Mouse (Mus musculus) layer of hippocampus, postnatal 25 days (tissue): ENCODE data around the gene Cntf. TPM values are rescaled to one million over a fixed set of nuclear protein-coding genes. Genes with fewer than 3 reads are reported as not detected.

Source experiments
- DNase-seq, 2 experiments: peaks; one replicate each; pipeline ENCODE4 v3.0.0; 2022; ENCODE audit warnings: mixed read lengths in 2 of 2, low spot score in 1 of 2; ENCODE audit errors: extremely low spot score in 1 of 2
- total RNA-seq, 2 experiments: library from RNA; stranded (reverse); gene quantifications; 2 replicates each; pipeline ENCODE4 v1.2.3; 2021

The Cntf gene
- 1 to 10 TPM; 2.7 to 3.6 TPM for total RNA-seq

- DNase-seq = no peak
Observed at GRCm38 (mm10) chr19:12765308-12765707, at the start of gene Cntf. Gene Cntf (minus strand): TSS chr19:12765632.

- DNase-seq = no peak
Observed at GRCm38 (mm10) chr19:12813883-12814282, 48.5 kb upstream of the Cntf start.

- no peak for DNase-seq
Observed at GRCm38 (mm10) chr19:12812644-12813364, 47.4 kb upstream of the Cntf start.

- DNase-seq = no peak
Observed at GRCm38 (mm10) chr19:12806214-12806613, 40.8 kb upstream of the Cntf start.

DNA sequence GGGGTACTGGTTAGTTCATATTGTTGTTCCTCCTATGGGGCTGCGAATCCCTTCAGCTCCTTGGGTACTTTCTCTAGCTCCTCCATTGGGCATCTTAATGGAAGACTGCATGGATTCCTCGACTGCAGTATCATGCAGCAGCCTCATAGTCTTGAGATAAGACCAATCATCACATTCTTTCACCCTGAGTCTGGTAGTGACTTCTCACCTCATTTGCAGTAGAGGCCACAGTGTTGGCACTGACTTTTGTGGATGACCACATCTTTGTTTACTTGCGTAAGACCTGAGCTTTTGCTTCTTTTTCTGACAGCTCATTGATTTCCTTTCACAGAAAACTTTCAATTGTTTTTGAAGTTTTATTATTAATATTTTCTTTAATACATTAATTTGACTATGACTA lies 40.3 kb upstream of the Cntf start:
- DNase-seq = no peak

DNA sequence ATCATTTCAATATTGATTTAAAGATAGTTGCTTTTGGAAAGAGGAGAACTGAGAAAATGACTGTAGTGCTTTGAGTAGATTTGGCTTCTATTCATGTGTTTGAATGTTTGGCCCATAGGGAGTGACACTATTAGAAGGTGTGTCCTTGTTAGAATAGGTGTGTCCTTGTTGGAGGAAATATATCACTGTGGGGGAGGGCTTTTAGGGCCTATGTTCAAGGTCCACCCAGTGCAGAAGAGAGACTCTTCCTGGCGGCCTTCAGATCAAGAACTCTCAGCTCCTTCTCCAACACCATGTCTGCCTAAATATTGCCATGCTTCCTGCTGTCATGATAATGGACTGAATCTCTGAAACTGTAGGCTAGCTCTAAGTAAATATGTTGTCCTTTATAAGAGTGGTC lies 38.8 kb upstream of the Cntf start:
- no peak for DNase-seq

GRCm38 (mm10) chr19:12802830-12803229 lies 37.4 kb upstream of the Cntf start:
- DNase-seq = no peak

DNA sequence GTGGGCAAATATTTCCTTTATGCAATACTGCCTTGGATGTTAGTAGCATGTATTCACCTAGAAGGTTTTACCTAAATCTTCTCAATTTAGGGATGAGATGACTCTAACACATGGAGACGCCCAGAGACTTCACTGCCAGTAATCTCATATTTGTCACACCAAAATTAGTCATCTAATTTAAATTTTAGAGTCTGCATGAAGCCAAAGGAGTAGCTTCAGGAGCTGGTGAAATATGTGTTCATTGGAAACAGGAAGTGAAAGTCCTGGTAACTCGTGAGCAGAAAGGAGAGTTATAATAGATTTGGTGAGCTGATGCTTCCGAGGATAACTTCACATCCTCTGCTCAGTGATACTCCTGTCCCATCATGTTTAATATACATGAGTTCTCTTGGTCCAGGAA lies 35.6 kb upstream of the Cntf start:
- DNase-seq = no peak

- DNase-seq = no peak
Observed at GRCm38 (mm10) chr19:12800621-12801020, 35.2 kb upstream of the Cntf start.

DNA sequence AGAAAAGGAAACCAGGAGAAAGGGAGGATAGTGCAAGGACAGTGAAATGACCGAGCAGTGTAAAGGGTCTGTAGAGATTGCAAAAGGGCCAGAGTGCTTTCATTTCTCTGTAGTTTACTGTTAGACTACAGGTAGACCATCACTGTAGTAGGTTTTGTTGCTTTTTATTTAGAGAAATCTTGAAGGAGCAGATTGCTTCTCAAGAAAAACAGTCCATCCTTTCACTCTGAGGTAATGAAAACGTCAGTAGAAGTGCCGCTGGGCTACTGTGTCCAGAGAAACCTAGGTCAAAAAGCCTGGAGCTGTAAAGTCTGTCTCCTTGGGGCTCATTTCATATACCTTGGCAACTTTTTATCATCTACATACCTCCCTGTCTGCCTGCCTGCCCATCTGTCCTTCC lies 33.6 kb upstream of the Cntf start:
- DNase-seq = no peak

- DNase-seq = no peak
Observed at GRCm38 (mm10) chr19:12798404-12798803, 33.0 kb upstream of the Cntf start.

GRCm38 (mm10) chr19:12797071-12797470 lies 31.6 kb upstream of the Cntf start:
- no peak for DNase-seq

DNA sequence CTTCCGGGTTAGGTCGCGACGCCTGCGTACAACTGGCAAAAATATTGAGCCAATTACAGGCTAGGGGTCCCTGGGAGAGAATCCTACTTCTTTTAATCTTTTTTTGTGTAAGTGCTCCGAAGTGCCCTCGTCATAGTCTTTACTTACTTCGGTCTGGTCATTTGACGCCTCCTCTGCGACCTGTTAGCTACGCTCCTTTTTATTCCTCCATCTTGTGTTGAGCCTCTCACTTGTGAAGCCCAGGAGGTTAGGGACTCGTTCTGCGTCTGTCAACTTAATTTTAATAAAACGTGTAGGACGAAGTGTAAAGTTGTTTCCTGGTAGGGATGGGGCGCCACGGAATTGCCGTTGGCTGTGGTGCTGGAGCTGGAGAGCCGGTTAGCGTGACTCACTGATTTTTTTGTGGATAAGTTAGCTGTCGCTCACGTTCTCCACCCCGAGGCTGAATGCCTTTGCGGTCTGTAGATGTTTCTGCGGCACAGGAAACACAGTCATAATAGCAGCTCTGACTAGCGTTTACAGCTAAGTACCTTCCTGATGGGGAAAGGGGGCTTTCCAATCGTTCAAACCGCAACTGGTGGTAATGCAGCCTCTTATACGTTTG lies 31.0 kb upstream of the Cntf start:
- peak in 1 of 2 experiments; percentile 44 for DNase-seq

DNA sequence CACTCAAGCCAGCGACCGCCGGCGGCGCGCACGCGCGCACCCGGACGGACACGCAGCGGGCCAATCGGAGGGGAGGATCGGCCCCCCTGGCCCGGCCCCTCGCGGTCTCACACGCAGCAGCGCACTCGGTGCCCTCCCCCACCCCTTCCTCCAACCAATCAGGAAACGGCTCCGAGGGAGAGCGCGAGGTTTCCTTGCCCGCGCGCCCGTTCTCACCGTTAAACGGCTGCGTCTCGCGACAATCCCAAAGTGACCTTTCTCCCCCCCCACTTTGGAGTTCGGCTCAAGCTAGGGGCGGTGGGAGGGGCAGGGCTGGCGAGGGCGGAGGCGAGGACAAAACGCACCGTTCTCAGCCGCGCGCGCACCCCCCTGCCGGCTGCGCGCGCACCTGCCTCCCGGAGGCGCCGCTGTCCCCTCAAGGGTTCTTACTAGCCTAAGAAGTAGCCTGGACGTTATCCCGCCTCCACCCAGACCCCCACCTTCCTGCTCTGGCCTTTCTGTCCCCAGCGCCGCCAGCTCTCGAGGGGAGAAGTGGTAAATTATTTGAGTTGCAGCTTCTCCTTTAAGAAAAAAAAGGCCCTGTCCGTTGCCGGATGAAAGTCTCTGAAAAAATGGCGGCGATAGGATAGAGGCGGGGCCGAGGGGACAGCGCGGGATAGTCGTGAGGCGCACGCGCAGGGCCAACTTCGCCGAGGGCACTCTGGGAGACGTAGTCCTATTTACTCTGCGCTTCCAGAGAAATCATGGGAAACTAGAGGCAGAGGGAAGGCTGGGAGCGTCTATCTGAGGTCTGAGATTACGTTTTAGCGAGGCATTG lies 30.3 kb upstream of the Cntf start, which contains the start of the genes Zfp91 and Lpxn:
TSS of gene Zfp91 (minus strand) at position 616 of the 817 bp plus-strand sequence.
TSS of gene Lpxn (plus strand) at position 683 of the 817 bp plus-strand sequence.
- peak; percentile 81 to 89 for DNase-seq

DNA sequence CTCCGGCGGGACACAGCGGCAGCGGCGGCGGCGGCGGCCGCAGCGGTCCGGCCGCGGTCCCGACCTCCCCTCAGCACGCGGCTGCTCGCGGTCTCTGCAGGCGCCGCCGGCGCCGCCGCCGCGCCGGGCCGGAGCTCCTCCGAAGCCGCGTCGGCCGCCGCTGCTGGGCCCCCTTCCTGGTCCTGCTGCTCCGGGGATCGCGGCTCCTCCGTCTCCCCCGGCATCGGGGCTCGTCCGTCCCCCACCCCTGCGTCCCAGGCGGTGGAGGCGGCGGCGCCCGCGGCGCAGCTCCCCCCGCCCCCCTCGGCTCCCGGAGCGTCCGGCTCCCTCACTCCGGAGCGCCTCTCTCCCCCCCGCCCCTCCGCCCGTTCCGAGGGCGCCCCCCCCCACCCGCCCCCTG lies 29.7 kb upstream of the Cntf start:
- no peak for DNase-seq

DNA sequence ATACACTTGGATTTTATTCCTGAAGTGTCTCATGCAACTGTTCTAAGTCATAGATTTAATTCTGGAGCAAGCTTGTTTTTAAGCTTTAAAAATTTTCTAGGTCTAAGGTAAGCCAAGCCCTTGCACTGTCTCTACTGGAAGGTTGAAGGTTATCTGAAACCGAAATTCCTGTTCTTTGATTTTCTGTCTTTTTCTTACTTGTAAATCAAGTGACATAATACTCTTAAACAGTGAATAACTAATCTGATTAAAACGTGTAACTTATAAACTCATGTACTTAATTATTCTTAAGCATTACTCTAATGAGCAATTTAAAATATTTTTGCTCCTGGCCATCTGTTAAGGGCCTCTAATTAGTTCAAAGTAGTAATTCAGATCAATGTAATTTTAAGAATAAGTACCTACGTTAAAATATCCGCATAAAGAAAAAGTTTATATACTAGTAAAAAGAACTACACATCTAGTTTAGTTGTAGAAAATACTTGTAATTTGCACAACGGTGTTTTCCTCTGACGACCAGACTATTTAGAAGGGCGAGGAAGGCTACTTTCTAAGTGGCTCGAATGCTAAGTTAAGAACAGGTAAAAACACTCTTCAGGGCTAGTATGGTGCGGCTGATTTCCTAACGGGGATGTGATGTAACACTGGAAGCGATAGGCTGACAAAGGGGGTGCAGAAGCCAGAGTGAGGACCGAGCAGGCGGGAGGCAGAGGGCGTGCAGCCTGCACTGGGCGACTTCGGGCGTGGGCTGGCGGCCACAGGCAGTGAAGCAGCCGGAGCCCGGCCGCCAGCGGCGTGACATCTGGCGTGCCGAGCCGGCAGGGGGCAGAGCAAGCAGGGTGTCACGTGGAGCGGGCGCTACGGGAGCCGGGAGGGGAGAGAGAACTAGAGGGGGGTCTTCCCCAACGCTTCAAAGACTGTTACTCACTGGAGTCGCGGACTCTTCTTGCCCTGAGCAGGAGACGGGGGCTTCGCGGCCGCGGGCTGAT lies 28.9 kb upstream of the Cntf start:
- peak; percentile 89 to 95 for DNase-seq

- DNase-seq = no peak
Observed at GRCm38 (mm10) chr19:12792374-12792773, 26.9 kb upstream of the Cntf start.

DNA sequence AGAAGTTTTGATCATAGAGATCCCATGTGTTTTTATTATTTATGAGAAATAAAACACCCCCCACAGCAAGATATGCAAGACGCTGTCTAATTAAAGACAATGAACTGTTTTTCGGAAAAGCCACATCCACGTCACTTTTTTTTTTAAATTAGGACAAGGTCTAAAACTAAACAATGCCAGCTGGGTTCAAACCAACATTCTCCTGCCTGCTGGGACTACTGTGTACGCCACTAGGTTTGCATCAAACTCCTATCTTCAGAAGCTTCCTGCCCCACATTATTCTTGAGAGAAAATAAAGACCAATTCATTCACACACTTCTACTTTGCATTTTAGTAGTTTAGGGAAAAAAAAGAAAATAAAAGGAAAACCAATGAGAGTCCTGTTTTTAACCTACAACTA lies 22.3 kb upstream of the Cntf start:
- no peak for DNase-seq

- no peak for DNase-seq
Observed at GRCm38 (mm10) chr19:12786803-12787395, 21.5 kb upstream of the Cntf start.

- no peak for DNase-seq
Observed at GRCm38 (mm10) chr19:12780437-12780836, 15.0 kb upstream of the Cntf start.
